Mouse (Mus musculus): Measurements from ENCODE around the gene Gm27021.

DNA sequence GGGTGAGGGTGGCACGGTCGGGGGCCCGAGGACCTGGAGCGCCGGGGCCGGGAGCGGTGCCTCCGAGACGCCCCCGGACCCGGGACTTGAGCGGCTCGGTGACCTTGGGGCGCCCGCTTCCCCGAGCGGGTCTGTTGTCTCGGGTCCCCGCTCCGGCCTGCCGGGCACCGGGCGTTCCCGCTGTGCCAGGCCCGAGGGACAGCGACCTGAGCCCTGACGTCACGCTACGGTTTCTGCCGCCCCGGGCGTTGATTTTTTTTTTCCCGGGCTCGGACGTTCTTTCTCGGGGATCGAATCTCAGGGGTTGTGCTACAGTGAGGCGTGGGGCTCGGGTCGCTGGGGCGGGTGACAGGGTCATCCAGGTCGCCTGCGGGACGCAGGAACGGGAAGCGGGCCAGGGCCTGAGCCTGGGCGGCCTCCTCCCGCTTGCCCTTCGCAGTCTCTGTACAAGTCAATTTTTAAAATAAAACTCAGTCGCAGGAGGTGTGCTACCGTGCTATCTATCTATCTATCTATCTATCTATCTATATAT lies 561 bp upstream of the Gm27021 start, which contains the start of gene Emc8:
- TF ChIP-seq CTCF (IDR thresholded peaks at IDR 0.05; ENCODE audit: extremely low read depth, insufficient read length, insufficient replicate concordance, low read depth, low read length), result no peak
- no peak for TF ChIP-seq POLR2A (IDR thresholded peaks at IDR 0.05; ENCODE audit: low read depth, low read length)
